Mouse (Mus musculus) myocyte (in vitro differentiated cells): ENCODE data around the gene Tmub1.

Source experiments
- E2F4 ChIP-seq: IDR thresholded peaks from one replicate; pipeline ENCODE4 v1.6.1; 2011; ENCODE audit warnings: mild to moderate bottlenecking, control low read depth, moderate library complexity; ENCODE audit not compliant: insufficient read depth
- POLR2A ChIP-seq: IDR thresholded peaks from one replicate; pipeline ENCODE4 v1.6.1; 2011; ENCODE audit warnings: low read depth, mild to moderate bottlenecking, control low read depth, moderate library complexity; ENCODE audit not compliant: insufficient read length

DNA sequence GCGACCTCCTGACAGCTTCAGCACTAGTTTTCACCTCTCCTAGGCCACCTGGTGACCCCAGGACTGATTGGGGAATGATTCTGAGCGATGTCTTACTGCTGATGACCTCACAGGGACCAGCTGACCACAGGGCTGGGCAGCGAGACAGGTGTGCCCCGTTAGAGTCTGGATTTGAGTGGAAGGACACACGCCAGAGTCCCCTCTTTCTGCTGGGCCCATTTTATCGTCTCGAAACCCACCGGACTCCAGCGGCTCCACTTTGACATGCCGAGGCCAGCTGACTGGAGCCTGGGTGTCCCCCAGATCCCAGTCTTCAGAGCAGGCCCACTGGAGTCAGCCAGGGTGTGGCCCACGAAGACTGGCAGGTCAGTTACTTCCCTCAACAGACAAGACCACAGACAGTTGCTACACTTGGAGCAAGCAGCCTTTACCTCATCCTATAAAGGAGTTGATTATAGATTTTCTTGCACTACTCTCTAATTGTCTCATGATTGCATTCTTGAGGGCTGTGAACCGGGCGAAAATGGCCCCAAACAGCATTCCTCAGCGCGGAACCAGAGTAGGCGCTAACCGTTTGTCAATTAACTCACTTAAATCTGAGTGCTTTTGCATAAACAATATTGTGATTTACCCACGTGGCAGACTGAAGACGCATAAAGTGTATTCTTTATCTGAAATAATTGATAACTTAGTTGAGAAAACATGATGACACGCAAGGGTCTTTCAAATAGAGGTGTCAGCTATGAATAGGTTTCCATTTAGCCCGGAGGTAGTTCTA is 23.5 kb downstream of the Tmub1 start:
- TF ChIP-seq POLR2A, result peak; percentile 36
- no peak for TF ChIP-seq E2F4
